Mouse (Mus musculus) left cerebral cortex, adult 18-20 months (tissue): ENCODE measurements around the gene Chmp4b. TPM values are rescaled to one million over a fixed set of nuclear protein-coding genes. Genes with fewer than 3 reads are reported as not detected.

Experiments used
- DNase-seq, 2 experiments: peaks; one replicate each; pipeline ENCODE4 v3.0.0; 2021 to 2022; ENCODE audit warnings: low spot score in 2 of 2, mixed read lengths in 1 of 2
- total RNA-seq, 2 experiments: library from RNA; stranded (reverse); gene quantifications; 2 replicates each; pipeline ENCODE4 v1.2.3; 2021

Chmp4b gene
- total RNA-seq, 2 experiments from 2014 or later: 222 to 229 TPM

DNA sequence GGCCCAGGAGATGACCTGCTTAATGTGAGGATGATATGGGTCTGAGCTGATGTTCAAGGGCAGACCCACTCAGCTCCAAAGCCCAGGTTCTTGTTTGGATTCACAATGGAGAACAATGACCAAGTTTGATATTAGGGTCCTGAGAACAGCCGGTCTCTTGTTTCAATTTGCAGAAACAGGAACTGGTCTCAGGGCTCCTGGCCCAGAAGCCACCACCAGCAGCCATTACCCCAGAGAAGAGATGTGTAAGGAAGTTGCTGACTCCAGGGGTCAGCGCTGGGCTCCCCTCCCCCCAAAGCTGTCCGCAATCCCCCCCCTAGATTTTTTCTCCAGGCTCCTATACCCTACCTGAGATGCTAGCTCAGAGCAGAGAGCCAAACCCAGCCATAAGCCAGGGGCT lies 62.5 kb downstream of the Chmp4b start:
- no peak for DNase-seq

DNA sequence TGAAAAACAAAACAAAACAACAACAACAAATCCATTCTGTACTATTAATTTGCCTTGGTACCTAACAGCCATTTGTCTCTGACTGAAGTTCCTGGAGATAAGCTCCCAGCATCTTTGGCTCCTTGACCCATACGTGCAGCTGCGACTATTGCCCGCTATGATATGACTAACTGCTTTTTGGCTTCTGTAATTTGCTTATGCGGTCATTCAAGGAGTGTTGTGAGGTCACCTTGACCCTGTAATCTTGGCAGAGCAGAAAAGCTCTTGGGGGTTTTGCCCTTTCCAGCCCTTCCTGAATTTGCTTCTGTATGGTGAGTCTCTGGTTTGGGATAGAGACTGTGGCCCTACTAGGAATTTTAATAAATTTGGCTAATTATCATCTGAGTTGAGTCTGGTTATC lies 65.1 kb downstream of the Chmp4b start:
- no peak for DNase-seq

- no peak for DNase-seq
These were observed 65.6 kb downstream of the Chmp4b start for GRCm38 (mm10) chr2:154717081-154717480.

GRCm38 (mm10) chr2:154718855-154719556 lies 67.5 kb downstream of the Chmp4b start:
- no peak for DNase-seq

DNA sequence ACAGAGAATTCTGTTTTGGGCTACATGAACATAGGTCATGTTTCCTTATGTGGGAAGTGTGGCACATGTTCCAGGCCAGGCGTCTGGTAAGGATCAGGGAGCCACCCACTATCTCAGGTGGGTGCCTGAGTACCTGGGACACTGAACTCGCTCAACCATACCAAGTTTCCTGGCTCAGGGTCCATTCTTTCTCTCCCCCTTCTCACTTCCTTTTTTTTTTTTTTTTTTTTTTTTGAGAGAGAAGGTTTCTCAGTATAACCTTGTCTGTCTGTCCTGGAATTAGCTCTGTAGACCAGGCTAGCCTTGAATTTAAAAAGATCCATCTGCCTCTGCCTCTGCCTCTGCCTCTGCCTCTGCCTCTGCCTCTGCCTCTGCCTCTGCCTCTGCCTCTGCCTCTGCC lies 68.8 kb downstream of the Chmp4b start:
- no peak for DNase-seq

DNA sequence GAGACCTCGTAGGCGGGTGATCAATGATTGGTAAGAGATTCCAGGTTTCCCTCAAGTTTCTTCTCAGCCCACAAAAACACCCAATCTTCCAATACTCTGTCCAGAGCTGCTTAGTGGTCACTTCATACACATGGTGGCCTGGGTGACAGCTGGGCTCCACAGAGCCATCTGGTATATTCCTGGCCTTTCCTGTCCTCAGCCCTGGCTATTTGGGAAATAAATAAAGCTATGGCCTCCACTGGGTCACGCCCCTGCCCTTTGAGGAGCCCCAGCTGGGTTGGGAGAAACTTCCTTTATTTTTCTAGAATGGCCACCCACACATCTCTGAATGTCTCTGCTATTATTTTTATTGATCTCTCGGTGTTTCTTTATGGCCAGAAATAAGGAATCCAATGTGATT lies 72.0 kb downstream of the Chmp4b start:
- DNase-seq: no peak

- DNase-seq: no peak
These were observed 78.2 kb downstream of the Chmp4b start for GRCm38 (mm10) chr2:154729737-154730136.

DNA sequence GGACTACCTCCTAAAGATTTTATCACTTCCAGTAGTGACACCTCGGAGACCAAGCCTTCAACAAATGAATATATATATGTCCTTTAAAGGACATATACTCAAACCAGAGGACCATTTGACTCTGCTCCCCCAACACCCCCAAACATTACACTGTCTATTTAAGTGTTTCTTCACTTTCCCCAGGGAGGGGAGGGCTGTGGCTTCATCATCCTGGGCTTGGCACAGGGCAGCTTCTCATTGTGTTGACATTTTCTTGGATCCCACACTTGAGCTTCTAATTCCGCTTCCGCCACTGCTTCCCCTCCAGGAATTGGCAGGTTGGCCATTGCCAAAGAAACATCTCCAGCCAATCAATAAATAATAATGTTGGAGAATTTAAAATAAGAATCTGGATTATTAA lies 79.3 kb downstream of the Chmp4b start:
- DNase-seq: no peak

DNA sequence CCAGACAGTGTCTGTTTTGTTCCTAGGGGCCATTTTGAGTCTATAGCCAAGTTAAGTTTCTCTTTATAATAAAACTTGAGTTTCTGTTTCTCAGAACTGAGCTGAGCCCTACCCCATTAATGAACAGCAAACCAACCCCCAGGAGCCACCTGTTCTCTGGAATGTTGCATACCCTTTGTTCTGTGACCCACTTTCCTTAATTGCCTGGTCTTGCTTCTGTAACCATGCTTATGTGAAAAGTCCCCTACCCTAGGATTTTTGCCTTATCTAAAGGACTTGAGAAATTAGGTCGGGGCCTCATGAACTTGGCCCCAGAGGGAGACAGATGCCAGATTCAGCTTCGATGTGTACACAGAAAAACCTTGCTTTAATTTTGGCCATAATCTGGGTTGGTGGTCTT lies 80.4 kb downstream of the Chmp4b start:
- DNase-seq: no peak

GRCm38 (mm10) chr2:154732503-154733141 lies 81.1 kb downstream of the Chmp4b start:
- no peak for DNase-seq

GRCm38 (mm10) chr2:154734977-154735376 lies 83.5 kb downstream of the Chmp4b start:
- DNase-seq: no peak

DNA sequence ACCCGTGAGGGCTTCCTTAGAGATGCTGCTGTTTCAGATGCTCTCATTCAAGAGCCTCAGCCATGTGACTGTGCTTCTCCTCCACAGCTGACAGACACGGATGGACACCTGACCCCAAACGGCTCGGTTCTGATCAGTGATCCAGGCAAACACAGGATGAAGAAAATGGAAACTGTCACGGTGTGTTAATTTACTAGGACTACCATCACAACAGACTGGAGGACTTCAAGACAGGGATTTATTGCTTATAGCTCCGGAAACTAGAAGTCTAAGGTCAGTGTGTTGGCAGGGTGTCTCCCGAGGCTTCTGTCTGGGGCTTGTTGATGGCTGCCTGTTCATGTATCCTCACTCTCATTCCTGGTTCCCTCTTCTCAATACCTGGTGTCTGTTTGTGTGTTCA lies 83.9 kb downstream of the Chmp4b start:
- no peak for DNase-seq

DNA sequence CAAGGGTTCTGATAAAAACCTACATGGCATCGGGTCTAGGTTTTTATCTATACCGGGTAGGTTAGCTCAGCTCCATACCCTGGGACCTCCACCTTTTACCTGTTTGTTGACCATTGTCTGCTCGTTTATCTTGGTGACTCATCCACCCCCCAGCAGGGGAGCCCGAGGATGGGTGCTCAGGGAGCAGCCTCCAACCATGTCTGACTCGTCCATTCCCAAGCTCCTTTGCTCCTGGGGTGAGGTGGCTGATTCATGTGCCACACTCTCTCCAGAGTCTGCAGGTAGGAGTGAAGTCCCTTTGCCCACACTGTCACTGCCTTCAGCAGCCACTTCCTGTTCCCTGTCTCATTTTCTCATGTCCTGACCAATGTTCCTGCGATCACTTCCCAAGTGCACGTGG lies 84.5 kb downstream of the Chmp4b start:
- DNase-seq: no peak

DNA sequence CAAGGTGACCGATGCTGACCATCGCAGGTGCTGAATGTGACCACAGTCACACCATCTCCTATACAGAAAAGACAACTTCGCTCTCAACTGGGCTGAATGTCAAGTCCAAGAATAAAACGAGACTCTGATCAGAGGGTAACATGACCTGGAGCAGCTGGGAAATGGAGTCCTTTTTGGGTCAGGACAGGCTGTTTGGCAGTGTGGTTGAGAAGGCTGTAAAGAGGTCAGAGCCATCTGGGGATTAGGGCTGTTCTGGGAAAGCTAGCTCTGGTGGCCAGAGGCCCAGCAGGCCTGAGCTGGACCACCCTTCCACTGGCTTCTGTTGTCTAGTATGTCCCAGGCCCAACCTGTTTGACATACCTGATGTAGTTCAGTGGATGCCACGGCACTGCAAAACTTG lies 87.1 kb downstream of the Chmp4b start:
- no peak for DNase-seq

DNA sequence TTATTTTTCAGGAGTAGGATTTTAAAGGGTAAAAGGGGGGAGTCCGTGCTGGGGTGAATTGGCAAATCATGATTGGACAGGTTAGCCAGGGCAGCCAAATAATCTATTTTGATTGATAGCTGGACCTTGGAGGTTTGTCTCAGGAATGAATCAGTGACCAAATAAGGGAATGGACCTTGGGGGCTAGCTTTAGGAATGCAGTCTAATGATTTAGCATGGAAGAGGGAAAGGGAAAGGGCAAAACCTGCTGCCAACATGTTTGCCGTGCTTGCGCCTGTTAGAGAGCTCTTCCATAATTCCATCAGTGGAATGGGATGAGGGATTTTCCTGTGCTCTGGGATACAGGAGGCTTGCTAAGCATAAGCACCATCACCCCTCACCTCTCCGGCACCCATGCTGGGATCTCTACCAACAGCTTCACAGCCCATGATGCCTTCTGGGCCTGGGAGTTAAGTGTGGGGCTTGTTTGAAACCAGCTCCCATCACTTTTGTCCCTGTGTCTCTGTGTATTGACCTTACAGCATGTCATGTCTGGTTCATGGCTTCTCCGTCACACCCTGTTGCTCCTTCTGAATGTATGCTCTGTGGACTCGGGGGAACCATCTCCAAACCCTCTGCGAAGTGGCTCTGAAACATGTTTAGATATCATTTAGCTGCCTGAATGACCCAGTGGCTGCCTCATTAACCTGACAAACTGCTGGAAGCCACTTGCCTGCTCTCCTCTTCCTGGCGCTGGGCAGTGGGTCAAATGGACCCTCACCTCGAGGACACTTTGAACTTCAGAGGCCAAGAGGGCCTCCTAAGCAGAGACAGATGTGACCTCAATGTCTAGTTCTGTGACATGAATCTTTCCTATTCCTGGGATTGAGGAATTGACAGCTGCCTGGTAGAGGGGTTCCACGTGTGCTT lies 91.7 kb downstream of the Chmp4b start:
- DNase-seq: no peak

GRCm38 (mm10) chr2:154743915-154744314 lies 92.4 kb downstream of the Chmp4b start:
- DNase-seq: no peak

Other genes with a start within 250 kb of the Chmp4b start
- gene Snta1, start 243.6 kb upstream of the Chmp4b start, total RNA-seq: 10 to 100 TPM; 34.4 to 36.6 TPM
- 10 to 100 TPM; 46.1 to 57.0 TPM for gene Cbfa2t2, start 215.2 kb upstream of the Chmp4b start, total RNA-seq
- gene 1700003F12Rik, start 104.6 kb upstream of the Chmp4b start, total RNA-seq: under 1 TPM; 0.68 to 0.74 TPM
- not detected for gene Actl10, start 99.9 kb upstream of the Chmp4b start, total RNA-seq
- 10 to 100 TPM; 69.4 to 81.9 TPM for gene Necab3, start 92.8 kb upstream of the Chmp4b start, total RNA-seq
- gene E2f1, start 81.8 kb upstream of the Chmp4b start, total RNA-seq: 10 to 100 TPM; 10.2 to 10.5 TPM
- 10 to 100 TPM in 1 of 2 experiments, 1 to 10 TPM in 1; 9.5 to 12.3 TPM for gene Pxmp4, start 48.0 kb upstream of the Chmp4b start, total RNA-seq
- 10 to 100 TPM; 11.0 to 11.4 TPM for gene Zfp341, start 38.4 kb upstream of the Chmp4b start, total RNA-seq
- gene 4930519P11Rik, start 38.3 kb upstream of the Chmp4b start, total RNA-seq: not detected
- not detected for gene Gm14214, start 118.3 kb downstream of the Chmp4b start, total RNA-seq
- gene Raly, start 139.4 kb downstream of the Chmp4b start, total RNA-seq: 100 to 1,000 TPM; 104 to 109 TPM
- not detected for gene a, start 139.7 kb downstream of the Chmp4b start, total RNA-seq
- gene Eif2s2, start 241.2 kb downstream of the Chmp4b start, total RNA-seq: 10 to 100 TPM; 47.3 to 50.2 TPM